Mouse (Mus musculus): ENCODE measurements around the gene Klf14. TPM values are rescaled to one million over a fixed set of nuclear protein-coding genes. Genes with fewer than 3 reads are reported as not detected.
A peak's percentile ranks its signal among the peaks of the same experiment; 100 is the strongest.

The Klf14 gene
- polyA plus RNA-seq (2016; fragmentation: Nextera tagmentation; extraction: Ambion mirVana) = 1.6 and 2.0 TPM in 2 replicates

DNA sequence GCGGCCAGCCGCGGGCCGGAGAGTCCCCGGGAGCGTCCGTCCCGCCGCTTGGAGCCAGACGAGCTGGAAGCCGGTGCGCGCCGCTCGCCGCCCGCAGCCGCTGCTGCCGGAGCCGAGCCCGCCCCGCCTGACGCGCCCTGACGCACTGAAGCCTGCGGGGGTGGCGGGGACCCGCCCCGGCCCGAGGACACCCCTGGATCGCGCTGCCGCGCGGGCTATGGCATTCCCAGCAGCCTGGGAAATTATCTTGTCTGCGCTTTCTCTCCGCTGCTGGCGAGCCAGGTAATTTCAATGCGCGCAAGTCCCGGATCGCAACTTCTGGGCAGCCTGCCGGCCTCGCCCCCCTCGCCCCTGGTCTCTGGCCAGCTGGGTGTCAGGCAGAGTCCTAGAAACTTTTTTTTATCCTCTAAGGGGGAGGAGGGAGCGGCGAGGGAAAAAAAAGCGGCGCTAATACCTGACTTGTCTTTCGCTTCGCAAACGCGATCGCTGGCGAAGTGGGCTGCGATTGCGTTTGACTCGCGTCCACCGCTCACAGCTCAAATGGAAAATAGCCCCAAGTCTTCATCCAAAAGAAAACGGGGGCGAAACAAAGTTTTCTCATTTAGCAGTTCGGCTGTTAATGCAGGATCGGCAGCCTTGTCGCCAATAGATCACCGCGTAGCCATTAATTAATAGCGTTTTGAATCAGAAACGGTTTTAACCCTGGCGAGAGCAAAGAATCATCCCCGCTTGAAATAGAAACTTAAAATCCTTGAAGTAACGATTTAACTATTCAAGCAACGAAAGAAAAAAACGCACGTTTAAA, at the start of gene Klf14:
TSS of gene Klf14 (minus strand) at position 343 of the 805 bp plus-strand sequence.
- Histone ChIP-seq H3K4me1 (peaks cover 7% of the 10 kb centered on the region), H3K4me3 (peak within 1 kb of the TSS; percentile 76), H3K27me3 (ENCODE audit: insufficient read depth, poor library complexity, severe bottlenecking) (peaks cover 58% of the 10 kb centered on the region), H3K9me3 (peaks cover 27% of the 10 kb centered on the region), H3K27ac (peak within 1 kb of the TSS; percentile 45), H3K36me3 (peaks cover 15% of the 10 kb centered on the region; the same call in 1 of the 2 replicates)
- DNase-seq (ENCODE audit: low spot score) = peak; percentile 79
- WGBS = under 1% methylated on average over 71 of the region's 75 CpGs

DNA sequence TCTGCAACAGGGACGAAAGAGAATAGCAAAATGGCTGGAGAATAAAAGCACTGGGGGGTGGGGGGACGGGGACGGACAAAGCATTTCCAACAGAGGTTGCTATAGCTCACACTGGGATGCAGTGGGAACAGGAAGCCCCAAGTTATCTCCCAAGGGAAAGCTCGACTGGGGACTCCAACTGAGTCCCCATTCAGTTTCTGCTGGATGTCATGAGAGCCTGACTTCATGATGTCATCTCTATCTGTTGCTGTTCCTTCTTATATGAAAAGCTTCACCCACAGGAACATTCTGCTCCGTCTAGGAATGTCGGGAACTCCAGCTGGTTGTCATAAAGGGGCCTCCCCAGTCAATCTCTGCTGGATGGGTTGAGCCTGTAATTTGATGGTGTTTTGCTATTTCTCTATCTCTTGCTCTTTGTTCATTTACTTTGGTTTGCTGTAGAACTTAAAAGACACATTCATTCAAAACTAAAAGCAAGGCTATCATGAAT, 47.3 kb upstream of the Klf14 start:
- 57% methylated on average over 6 of the region's 6 CpGs for WGBS
- DNase-seq (ENCODE audit: low spot score) = no peak
- no peak overlapping the region for H3K4me3 ChIP-seq
- H3K9me3 ChIP-seq = no peaks in the 10 kb centered on the region
- no peaks in the 10 kb centered on the region for H3K27me3 ChIP-seq (ENCODE audit: insufficient read depth, poor library complexity, severe bottlenecking)
- H3K27ac ChIP-seq = no peak overlapping the region
- H3K36me3 ChIP-seq = no peaks in the 10 kb centered on the region
- H3K4me1 ChIP-seq = peaks cover 12% of the 10 kb centered on the region; the same call in 1 of the 2 replicates

DNA sequence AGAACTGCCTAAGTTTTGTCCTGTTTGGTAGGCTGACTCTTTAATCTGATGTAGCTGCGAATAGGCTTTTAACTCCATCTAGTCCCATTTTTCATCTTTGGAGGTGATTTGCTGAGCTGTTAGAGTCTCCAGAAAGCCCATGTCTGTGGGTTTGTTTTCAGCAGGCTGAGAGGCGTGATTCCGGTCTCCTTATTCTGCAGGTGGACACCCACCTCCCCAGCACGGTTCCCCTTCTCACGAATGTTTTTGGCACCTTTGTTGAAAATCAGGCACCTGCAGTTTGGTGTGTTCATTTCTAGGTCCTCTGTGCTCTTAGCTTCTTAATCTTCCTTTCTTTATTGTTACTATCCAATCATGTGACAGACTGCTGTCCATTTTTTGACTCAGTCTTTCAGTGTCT, 27.5 kb upstream of the Klf14 start:
- no peaks in the 10 kb centered on the region; the same call in 1 of the 2 replicates for H3K4me1 ChIP-seq
- WGBS = 83% methylated on average over 5 of the region's 5 CpGs

DNA sequence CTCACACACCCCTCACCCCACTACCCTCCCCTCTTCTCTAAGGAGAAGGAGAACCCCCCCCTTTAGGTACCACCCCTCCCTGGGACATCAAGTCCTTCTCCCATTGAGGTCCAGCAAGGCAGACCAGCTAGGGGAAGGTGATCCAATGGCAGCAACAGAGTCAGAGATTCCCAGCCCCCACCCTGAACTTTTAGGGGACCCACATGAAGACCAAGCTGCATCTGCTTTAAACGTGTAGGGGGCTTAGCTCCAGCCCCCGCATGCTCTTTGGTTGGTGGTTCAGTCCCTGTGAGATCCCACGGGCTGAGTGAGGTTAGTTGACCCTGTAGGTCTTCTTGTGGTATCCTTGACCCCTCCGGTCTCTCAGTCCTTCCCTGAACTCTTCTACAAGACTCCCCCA, 24.1 kb upstream of the Klf14 start:
- H3K4me3 ChIP-seq = no peak overlapping the region
- DNase-seq (ENCODE audit: low spot score) = no peak
- no peaks in the 10 kb centered on the region for H3K36me3 ChIP-seq
- H3K9me3 ChIP-seq = no peaks in the 10 kb centered on the region
- no peaks in the 10 kb centered on the region for H3K27me3 ChIP-seq (ENCODE audit: insufficient read depth, poor library complexity, severe bottlenecking)
- H3K4me1 ChIP-seq = peaks cover 8% of the 10 kb centered on the region
- 72% methylated on average over 4 of the region's 4 CpGs for WGBS
- H3K27ac ChIP-seq = no peak overlapping the region

More for the DNA sequence above, 27.5 kb upstream of the Klf14 start:
- Histone ChIP-seq H3K27me3 (ENCODE audit: insufficient read depth, poor library complexity, severe bottlenecking) (no peaks in the 10 kb centered on the region), H3K9me3 (no peaks in the 10 kb centered on the region), H3K27ac (no peak overlapping the region), H3K4me3 (no peak overlapping the region), H3K36me3 (no peaks in the 10 kb centered on the region)
- DNase-seq (ENCODE audit: low spot score) = no peak

DNA sequence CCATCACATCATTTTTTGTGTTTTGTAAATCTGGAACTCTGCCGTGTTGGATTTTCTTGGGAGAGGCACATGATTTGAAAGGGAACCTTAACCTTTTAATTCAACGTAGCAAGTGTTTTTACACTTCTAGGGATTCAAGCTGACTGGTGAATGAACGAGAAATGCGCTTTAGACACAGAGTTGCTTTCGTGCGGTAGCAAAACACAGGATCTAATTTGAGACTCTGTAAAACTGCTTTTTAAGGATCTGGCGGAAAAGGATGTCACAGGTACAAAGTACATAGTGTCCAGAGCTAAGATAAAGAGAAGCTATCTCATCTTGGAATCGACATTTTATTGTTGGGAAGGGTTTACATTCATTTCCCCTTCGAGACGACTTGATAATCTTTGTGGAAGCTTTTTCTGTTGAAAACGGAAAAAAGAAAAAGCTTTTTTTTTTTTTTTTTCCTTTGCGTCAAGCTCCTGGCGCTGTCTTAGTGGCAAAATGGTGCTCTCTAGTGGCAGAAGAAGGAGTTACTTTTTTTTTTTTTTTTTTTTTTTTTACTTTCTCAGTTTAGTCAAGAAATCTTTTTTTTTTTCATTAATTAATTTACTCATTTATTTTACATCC, 23.6 kb upstream of the Klf14 start:
- H3K27me3 ChIP-seq (ENCODE audit: insufficient read depth, poor library complexity, severe bottlenecking) = no peaks in the 10 kb centered on the region
- WGBS = 24% methylated on average over 13 of the region's 13 CpGs
- H3K9me3 ChIP-seq = no peaks in the 10 kb centered on the region
- H3K36me3 ChIP-seq = no peaks in the 10 kb centered on the region
- peak overlapping the region; percentile 38; the same call in 1 of the 2 replicates for H3K4me3 ChIP-seq
- H3K27ac ChIP-seq = peak overlapping the region; percentile 62; the same call in 1 of the 2 replicates
- no peak for DNase-seq (ENCODE audit: low spot score)
- H3K4me1 ChIP-seq = peaks cover 8% of the 10 kb centered on the region

DNA sequence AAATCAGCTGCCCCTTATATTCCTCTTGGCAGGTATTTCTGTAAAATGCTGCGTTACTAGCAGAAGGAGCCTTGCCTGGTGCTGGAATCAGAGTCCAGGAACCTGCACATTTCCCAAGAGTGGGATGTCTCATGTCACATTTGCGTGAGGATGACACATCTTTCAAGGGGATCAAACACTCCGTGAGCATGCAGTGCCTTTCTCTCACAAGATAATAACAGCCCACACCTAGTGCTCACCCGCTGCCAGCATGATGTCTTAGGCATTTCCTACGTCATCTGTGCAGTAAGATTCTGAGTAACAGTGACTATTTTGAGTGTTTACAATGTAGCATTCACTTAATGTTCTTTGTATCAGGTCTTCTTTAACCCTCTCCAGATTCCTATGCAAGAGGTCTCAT, 22.5 kb upstream of the Klf14 start:
- H3K9me3 ChIP-seq = no peaks in the 10 kb centered on the region
- no peak overlapping the region for H3K27ac ChIP-seq
- peaks cover 8% of the 10 kb centered on the region for H3K4me1 ChIP-seq
- H3K36me3 ChIP-seq = no peaks in the 10 kb centered on the region
- H3K4me3 ChIP-seq = no peak overlapping the region
- WGBS = 85% methylated on average over 5 of the region's 5 CpGs
- H3K27me3 ChIP-seq (ENCODE audit: insufficient read depth, poor library complexity, severe bottlenecking) = no peaks in the 10 kb centered on the region
- DNase-seq (ENCODE audit: low spot score) = no peak

DNA sequence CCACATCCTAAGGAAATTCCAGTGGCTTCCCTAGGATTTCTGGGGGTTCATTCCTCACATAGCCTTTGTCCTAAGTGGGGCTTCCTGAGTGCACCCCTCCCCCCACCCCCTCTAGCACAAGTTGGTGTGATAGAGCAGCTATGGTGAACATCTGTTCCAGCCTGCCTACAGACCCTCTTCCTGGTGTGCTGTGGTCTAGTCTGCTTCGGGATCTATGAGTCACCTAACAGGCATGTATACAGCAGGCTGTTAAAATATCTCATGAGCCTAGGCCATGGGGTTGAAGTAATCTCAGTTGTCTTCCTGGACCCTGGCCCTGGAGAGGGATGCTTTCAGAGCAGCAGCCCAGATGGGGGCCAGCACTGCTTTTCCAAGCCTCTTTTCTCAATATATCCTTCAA, 19.7 kb upstream of the Klf14 start:
- Histone ChIP-seq H3K4me1 (peaks cover 8% of the 10 kb centered on the region), H3K27ac (no peak overlapping the region), H3K4me3 (no peak overlapping the region), H3K36me3 (no peaks in the 10 kb centered on the region), H3K27me3 (ENCODE audit: insufficient read depth, poor library complexity, severe bottlenecking) (no peaks in the 10 kb centered on the region), H3K9me3 (no peaks in the 10 kb centered on the region)
- no peak for DNase-seq (ENCODE audit: low spot score)
- 34% methylated on average over 1 of the region's 1 CpGs for WGBS

DNA sequence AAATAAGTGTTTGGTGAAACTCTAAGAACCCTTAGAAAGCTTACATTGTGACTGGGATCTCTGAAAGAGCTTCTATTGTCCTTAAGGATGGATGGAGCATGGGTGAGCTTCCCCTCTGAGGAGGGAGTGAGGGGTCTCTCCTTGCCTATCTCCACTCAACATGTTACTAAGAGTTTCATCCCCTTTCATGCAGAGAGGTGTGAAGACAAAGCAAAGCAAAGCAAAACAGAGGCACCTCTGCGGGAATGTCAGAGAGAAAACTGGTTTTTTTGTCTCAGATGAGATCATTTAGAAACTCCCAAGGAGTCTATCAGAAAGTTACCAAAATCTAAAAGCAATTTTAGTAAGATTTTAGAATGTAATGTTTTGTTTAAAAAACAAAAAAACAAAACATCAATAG, 13.2 kb upstream of the Klf14 start:
- no peak for DNase-seq (ENCODE audit: low spot score)
- Histone ChIP-seq H3K27me3 (ENCODE audit: insufficient read depth, poor library complexity, severe bottlenecking) (no peaks in the 10 kb centered on the region), H3K36me3 (no peaks in the 10 kb centered on the region), H3K27ac (no peak overlapping the region), H3K4me3 (no peak overlapping the region), H3K9me3 (no peaks in the 10 kb centered on the region), H3K4me1 (no peaks in the 10 kb centered on the region)
- WGBS = 67% methylated on average over 1 of the region's 1 CpGs

DNA sequence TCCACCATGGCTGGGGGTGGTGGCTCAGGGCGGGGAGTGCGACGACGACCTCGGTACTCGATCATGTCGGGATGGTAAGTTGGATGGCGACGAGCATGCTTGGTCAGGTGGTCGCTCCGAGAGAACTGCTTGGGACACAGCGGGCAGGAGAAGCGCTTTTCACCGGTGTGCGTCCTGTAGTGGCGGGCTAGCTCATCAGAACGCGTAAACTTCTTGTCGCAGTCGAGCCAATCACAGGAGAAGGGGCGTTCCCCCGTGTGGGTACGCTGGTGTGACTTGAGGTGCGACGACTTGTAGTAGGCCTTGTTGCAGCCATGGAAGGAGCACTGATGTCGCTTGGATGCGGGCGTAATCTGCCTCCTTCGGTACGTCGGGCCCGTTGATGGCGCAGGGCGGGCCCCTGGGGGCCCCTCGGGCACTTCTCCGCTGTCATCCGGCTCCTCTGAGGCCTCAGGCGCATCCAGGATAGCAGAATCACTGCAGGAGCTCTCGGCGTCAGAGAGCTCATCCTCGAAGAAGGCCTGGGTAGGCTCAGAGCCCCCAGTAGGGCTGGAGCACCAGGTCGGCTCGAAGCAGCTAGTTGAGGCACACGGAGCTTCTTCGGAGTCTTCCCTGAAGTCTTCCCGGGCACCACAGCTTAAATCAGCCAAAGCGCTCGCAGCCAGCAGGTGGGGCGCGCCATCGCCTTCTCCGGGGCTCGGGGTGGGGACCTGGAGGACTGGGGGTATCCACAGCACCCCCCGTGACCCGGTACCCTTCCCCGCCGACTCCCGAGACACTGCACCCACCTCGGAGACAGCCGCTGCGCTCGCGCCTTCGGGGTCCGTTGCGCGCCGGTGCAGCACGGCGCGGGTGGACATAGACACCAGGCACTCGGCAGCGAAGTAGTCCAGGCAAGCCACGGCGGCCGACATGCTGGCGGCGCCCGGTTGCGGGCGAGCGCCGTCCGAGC, 818 bp downstream of the Klf14 start:
- Histone ChIP-seq H3K4me3 (peak overlapping the region; percentile 76), H3K27me3 (ENCODE audit: insufficient read depth, poor library complexity, severe bottlenecking) (peaks cover 50% of the 10 kb centered on the region), H3K36me3 (peaks cover 15% of the 10 kb centered on the region; the same call in 1 of the 2 replicates), H3K4me1 (peaks cover 7% of the 10 kb centered on the region), H3K27ac (peak overlapping the region; percentile 45), H3K9me3 (peaks cover 27% of the 10 kb centered on the region)
- WGBS = 3% methylated on average over 84 of the region's 84 CpGs
- no peak for DNase-seq (ENCODE audit: low spot score)

DNA sequence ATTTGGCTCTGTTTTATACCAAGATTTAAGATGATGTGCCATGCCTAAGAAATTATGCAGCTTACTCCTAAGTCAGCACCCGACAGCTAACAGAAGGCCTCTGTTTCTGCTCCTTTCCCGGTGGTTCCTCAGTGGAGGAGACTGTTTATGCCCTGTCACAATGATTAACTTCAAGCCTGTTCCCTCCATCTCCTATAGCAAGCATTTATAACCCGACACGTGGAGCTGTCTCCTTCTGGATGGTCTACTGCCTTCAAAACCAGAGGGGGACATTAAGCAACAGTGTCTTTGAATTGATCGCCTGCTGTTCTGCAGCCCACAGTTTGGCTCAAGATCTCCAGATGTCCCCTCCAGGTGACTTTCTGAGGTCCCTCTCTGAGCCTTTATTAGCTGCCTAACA, 19.6 kb downstream of the Klf14 start:
- 65% methylated on average over 5 of the region's 5 CpGs for WGBS
- Histone ChIP-seq H3K4me1 (no peaks in the 10 kb centered on the region), H3K4me3 (no peak overlapping the region), H3K27ac (no peak overlapping the region), H3K27me3 (ENCODE audit: insufficient read depth, poor library complexity, severe bottlenecking) (no peaks in the 10 kb centered on the region), H3K36me3 (no peaks in the 10 kb centered on the region), H3K9me3 (no peaks in the 10 kb centered on the region)
- no peak for DNase-seq (ENCODE audit: low spot score)

DNA sequence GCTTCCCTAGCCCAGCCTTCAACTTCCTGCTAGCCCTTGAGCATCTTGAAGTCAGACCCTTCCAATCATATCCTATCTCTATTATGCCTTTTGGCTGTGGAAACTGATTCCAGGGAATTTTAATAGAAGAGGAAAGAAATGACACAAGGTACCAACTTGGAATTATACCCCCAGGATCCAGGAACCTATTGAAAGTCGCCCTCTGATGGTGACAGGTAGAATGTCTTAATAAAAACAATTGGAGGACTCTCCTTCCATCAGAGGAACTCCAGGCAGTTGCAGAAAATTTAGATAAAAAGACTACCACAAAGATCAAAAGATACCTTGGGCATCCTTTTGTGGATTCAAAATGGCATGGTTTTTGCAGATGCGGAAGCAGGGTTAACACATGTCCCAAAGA, 36.1 kb downstream of the Klf14 start:
- no peak overlapping the region for H3K27ac ChIP-seq
- H3K4me3 ChIP-seq = no peak overlapping the region
- no peaks in the 10 kb centered on the region for H3K4me1 ChIP-seq
- DNase-seq (ENCODE audit: low spot score) = no peak
- no peaks in the 10 kb centered on the region for H3K36me3 ChIP-seq
- WGBS = 42% methylated on average over 2 of the region's 2 CpGs
- no peaks in the 10 kb centered on the region for H3K9me3 ChIP-seq
- no peaks in the 10 kb centered on the region for H3K27me3 ChIP-seq (ENCODE audit: insufficient read depth, poor library complexity, severe bottlenecking)

DNA sequence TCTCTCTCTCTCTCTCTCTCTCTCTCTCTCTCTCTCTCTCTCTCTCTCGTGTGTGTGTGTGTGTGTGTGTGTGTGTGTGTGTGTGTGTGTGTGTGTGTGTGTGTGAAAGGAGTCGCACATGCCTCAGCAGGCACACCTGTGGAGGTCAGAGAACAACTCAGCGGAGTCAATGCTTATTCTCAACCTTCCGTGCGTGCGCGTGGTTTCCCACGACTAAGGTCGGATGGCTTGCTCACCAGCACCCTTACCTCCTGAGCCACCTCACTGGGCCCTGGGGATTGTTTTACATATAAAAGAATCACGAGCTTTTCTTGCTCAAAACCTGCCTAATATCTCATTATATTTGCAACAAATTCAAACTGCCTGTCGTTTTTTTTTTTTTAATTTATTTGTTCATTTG, 37.1 kb downstream of the Klf14 start:
- WGBS = 74% methylated on average over 10 of the region's 11 CpGs
- Histone ChIP-seq H3K4me1 (no peaks in the 10 kb centered on the region), H3K9me3 (no peaks in the 10 kb centered on the region), H3K27ac (no peak overlapping the region), H3K4me3 (no peak overlapping the region), H3K36me3 (no peaks in the 10 kb centered on the region), H3K27me3 (ENCODE audit: insufficient read depth, poor library complexity, severe bottlenecking) (no peaks in the 10 kb centered on the region)
- DNase-seq (ENCODE audit: low spot score) = no peak
